Comparison of ENCODE assay signal across 26 mouse cellular contexts in genomic region chr7:79029138-79029537, GRCm38 (mm10). TPM values are rescaled to one million over a fixed set of nuclear protein-coding genes. Genes with fewer than 3 reads are reported as not detected.
"Had no signal": no experiment of that assay in that cellular context is flagged by ENCODE, and none has a peak within 500 bp of the region (broad histone marks: within the 10 kb centered on the region; RNA-seq: fewer than 3 reads in every experiment).

No protein-coding gene starts in this region.

- H3K4me1 ChIP-seq: hindbrain, embryonic 10.5 days; hindbrain, embryonic 12.5 days; limb, embryonic 15.5 days; liver, embryonic 12.5 days had no signal

- DNase-seq: gastrocnemius, adult 2 months; gastrocnemius, postnatal 10 days; gastrocnemius, postnatal 25 days; heart, postnatal 10 days; heart, postnatal 4 days; kidney, adult 11 months; kidney, adult 8-10 months; kidney, postnatal 10 days; kidney, postnatal 25 days; kidney, postnatal 4 days; layer of hippocampus, adult 9-11 months; layer of hippocampus, postnatal 36 days; left cerebral cortex, postnatal 4 days had no signal

- H3K9me3 ChIP-seq: heart, embryonic 10.5 days; heart, embryonic 12.5 days; hindbrain, embryonic 10.5 days; hindbrain, embryonic 12.5 days; limb, embryonic 13.5 days; limb, embryonic 15.5 days; liver, embryonic 12.5 days had no signal

- H3K4me3 ChIP-seq: gastrocnemius, adult 2 months; heart, embryonic 10.5 days; heart, embryonic 12.5 days; hindbrain, embryonic 10.5 days; hindbrain, embryonic 12.5 days; limb, embryonic 13.5 days; limb, embryonic 15.5 days; liver, embryonic 12.5 days had no signal

- H3K4me2 ChIP-seq: heart, embryonic 12.5 days; hindbrain, embryonic 12.5 days; hindbrain, embryonic 14.5 days; limb, embryonic 13.5 days; limb, embryonic 15.5 days; liver, embryonic 12.5 days had no signal

- H3K36me3 ChIP-seq: heart, embryonic 10.5 days; heart, embryonic 12.5 days; hindbrain, embryonic 10.5 days; hindbrain, embryonic 12.5 days; limb, embryonic 13.5 days; limb, embryonic 15.5 days; liver, embryonic 12.5 days had no signal

- H3K9ac ChIP-seq: heart, embryonic 12.5 days; hindbrain, embryonic 12.5 days; hindbrain, embryonic 14.5 days; limb, embryonic 13.5 days; limb, embryonic 15.5 days; liver, embryonic 12.5 days; liver, embryonic 14.5 days had no signal

- ATAC-seq: hindbrain, embryonic 16.5 days; inflammation-experienced regulatory T-cells, adult 6 months; liver, embryonic 12.5 days had no signal

- H3K27me3 ChIP-seq: heart, embryonic 12.5 days; hindbrain, embryonic 12.5 days; limb, embryonic 13.5 days; limb, embryonic 15.5 days; liver, embryonic 12.5 days had no signal

- H3K27ac ChIP-seq: gastrocnemius, adult 2 months; heart, embryonic 10.5 days; hindbrain, embryonic 10.5 days; hindbrain, embryonic 12.5 days; hindbrain, embryonic 14.5 days; limb, embryonic 13.5 days; limb, embryonic 15.5 days; liver, embryonic 12.5 days; liver, embryonic 14.5 days had no signal

RNA-seq across cellular contexts. Expression of gene Acan, which starts 24.1 kb away (rescaled TPM):
- total RNA-seq: granulocyte monocyte progenitor cell, adult 5-6 weeks; liver, adult 2 months had no signal
- polyA plus RNA-seq: inflammation-experienced regulatory T-cells, adult 6 months; liver, adult 2 months; liver, embryonic 12.5 days had no signal
